Mouse (Mus musculus): ENCODE measurements around the gene H2-Q2.
A peak's percentile ranks its signal among the peaks of the same experiment; 100 is the strongest.
"Not testable (repeated sequence)": the region's sequence is repeated elsewhere in the genome, so short reads cannot be mapped to it uniquely, and the experiment has no call there.

The H2-Q2 gene

DNA sequence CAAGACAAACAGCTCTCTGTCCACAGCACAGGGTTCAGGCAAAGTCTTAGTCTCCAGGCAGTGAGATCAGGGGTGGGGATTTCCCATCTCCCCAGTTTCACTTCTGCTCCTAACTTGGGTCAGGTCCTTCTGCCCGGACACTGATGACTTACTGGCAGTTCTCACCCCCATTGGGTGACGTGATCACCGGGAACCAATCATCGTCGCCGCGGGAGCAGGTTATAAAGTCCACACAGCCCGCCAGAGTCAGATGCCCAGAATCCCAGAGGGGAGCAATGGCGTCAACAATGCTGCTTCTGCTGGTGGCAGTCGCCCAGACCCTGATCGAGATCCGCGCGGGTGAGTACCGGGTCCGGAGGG is 37.3 kb downstream of the H2-Q2 start, which contains the start of gene H2-Q4:
Gene H2-Q4 (plus strand): TSS at position 249 of the 360 bp plus-strand sequence.
- peak; percentile 52 to 67 for DNase-seq

- DNase-seq: peak in 1 of 2 experiments; percentile 3
Measured at GRCm38 (mm10) chr17:35379729-35380451, 37.8 kb downstream of the H2-Q2 start.

GRCm38 (mm10) chr17:35389796-35390195 is 47.8 kb downstream of the H2-Q2 start:
- peak in 1 of 2 experiments; percentile 5 for DNase-seq

DNA sequence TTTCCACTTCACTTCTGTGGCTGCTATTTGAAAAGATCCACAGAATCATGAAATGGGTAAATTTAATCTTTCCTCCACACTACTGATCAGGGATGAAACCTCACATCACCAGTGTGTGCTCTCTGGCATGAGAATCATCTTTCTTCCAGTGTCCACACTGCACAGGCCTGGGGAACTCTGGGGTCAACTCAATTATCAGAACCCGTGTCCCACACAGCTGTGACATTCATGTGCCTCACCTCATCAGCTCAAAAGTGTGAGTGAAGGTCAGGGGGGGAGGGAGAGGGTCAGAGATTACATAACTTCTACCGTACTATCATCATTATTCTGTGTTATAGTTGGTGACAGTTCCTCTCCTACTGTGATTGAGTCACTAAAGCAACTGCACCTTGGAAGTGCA is 50.6 kb downstream of the H2-Q2 start:
- not testable (repeated sequence) for DNase-seq

- DNase-seq: not testable (repeated sequence)
Measured at GRCm38 (mm10) chr17:35393864-35394800, 52.1 kb downstream of the H2-Q2 start.

Measured in cerebellum, adult 18-20 months (tissue).